Mouse (Mus musculus): ENCODE measurements around the gene Il22ra1.
"Not testable (repeated sequence)": the region's sequence is repeated elsewhere in the genome, so short reads cannot be mapped to it uniquely, and the experiment has no call there.

Il22ra1 gene

GRCm38 (mm10) chr4:135727817-135728216 lies at the start of gene Il22ra1:
TSS of gene Il22ra1 (plus strand) at chr4:135728172.
- no peak for DNase-seq (ENCODE audit: low read depth, low spot score)

- DNase-seq (ENCODE audit: low read depth, low spot score) = no peak
Observed at GRCm38 (mm10) chr4:135679316-135679715, 48.7 kb upstream of the Il22ra1 start.

GRCm38 (mm10) chr4:135681789-135682188 lies 46.2 kb upstream of the Il22ra1 start:
- DNase-seq (ENCODE audit: low read depth, low spot score) = no peak

GRCm38 (mm10) chr4:135683553-135683952 lies 44.4 kb upstream of the Il22ra1 start:
- DNase-seq (ENCODE audit: low read depth, low spot score) = no peak

GRCm38 (mm10) chr4:135684731-135685130 lies 43.2 kb upstream of the Il22ra1 start:
- DNase-seq (ENCODE audit: low read depth, low spot score) = no peak

GRCm38 (mm10) chr4:135685906-135686567 lies 41.9 kb upstream of the Il22ra1 start, which contains the start of gene Ifnlr1:
TSS of gene Ifnlr1 (plus strand) at chr4:135686287.
- DNase-seq (ENCODE audit: low read depth, low spot score) = no peak

- no peak for DNase-seq (ENCODE audit: low read depth, low spot score)
Observed at GRCm38 (mm10) chr4:135686568-135686953, 41.4 kb upstream of the Il22ra1 start.

GRCm38 (mm10) chr4:135689797-135690196 lies 38.2 kb upstream of the Il22ra1 start:
- no peak for DNase-seq (ENCODE audit: low read depth, low spot score)

- DNase-seq (ENCODE audit: low read depth, low spot score) = no peak
Observed at GRCm38 (mm10) chr4:135690241-135690640, 37.7 kb upstream of the Il22ra1 start.

- no peak for DNase-seq (ENCODE audit: low read depth, low spot score)
Observed at GRCm38 (mm10) chr4:135692916-135693315, 35.1 kb upstream of the Il22ra1 start.

- no peak for DNase-seq (ENCODE audit: low read depth, low spot score)
Observed at GRCm38 (mm10) chr4:135698498-135698897, 29.5 kb upstream of the Il22ra1 start.

- no peak for DNase-seq (ENCODE audit: low read depth, low spot score)
Observed at GRCm38 (mm10) chr4:135703497-135703896, 24.5 kb upstream of the Il22ra1 start.

GRCm38 (mm10) chr4:135704016-135704415 lies 24.0 kb upstream of the Il22ra1 start:
- DNase-seq (ENCODE audit: low read depth, low spot score) = no peak

- no peak for DNase-seq (ENCODE audit: low read depth, low spot score)
Observed at GRCm38 (mm10) chr4:135706045-135706444, 21.9 kb upstream of the Il22ra1 start.

- DNase-seq (ENCODE audit: low read depth, low spot score) = peak; percentile 68
Observed at GRCm38 (mm10) chr4:135709072-135709564, 18.9 kb upstream of the Il22ra1 start.

GRCm38 (mm10) chr4:135709621-135710020 lies 18.4 kb upstream of the Il22ra1 start:
- no peak for DNase-seq (ENCODE audit: low read depth, low spot score)

GRCm38 (mm10) chr4:135710392-135710791 lies 17.6 kb upstream of the Il22ra1 start:
- no peak for DNase-seq (ENCODE audit: low read depth, low spot score)

- DNase-seq (ENCODE audit: low read depth, low spot score) = no peak
Observed at GRCm38 (mm10) chr4:135714776-135715175, 13.2 kb upstream of the Il22ra1 start.

GRCm38 (mm10) chr4:135716438-135716837 lies 11.5 kb upstream of the Il22ra1 start:
- DNase-seq (ENCODE audit: low read depth, low spot score) = not testable (repeated sequence)

GRCm38 (mm10) chr4:135722540-135723290 lies 5.3 kb upstream of the Il22ra1 start:
- no peak for DNase-seq (ENCODE audit: low read depth, low spot score)

GRCm38 (mm10) chr4:135726416-135726815 lies 1.6 kb upstream of the Il22ra1 start:
- DNase-seq (ENCODE audit: low read depth, low spot score) = no peak

GRCm38 (mm10) chr4:135730204-135730603 lies 2.2 kb downstream of the Il22ra1 start:
- DNase-seq (ENCODE audit: low read depth, low spot score) = no peak

- DNase-seq (ENCODE audit: low read depth, low spot score) = no peak
Observed at GRCm38 (mm10) chr4:135730951-135731350, 3.0 kb downstream of the Il22ra1 start.
